Mouse (Mus musculus) myocyte (in vitro differentiated cells): ENCODE data around the gene Dtx1.

Experiments
- CEBPB ChIP-seq: IDR thresholded peaks from 2 replicates; pipeline ENCODE4 v1.6.1; 2011; ENCODE audit warnings: mild to moderate bottlenecking, moderate library complexity; ENCODE audit not compliant: poor library complexity, insufficient read depth, severe bottlenecking
- E2F4 ChIP-seq: IDR thresholded peaks from one replicate; pipeline ENCODE4 v1.6.1; 2011; ENCODE audit warnings: mild to moderate bottlenecking, control low read depth, moderate library complexity; ENCODE audit not compliant: insufficient read depth
- MAX ChIP-seq: IDR thresholded peaks from one replicate; pipeline ENCODE4 v1.6.1; 2011; ENCODE audit warnings: low read depth, mild to moderate bottlenecking, control low read depth
- MYOD1 ChIP-seq, 3 experiments: IDR thresholded peaks; one replicate each; pipeline ENCODE4 v1.6.1; 2011; ENCODE audit warnings: control low read depth in 2 of 3, low read depth in 2 of 3, mild to moderate bottlenecking in 2 of 3, moderate library complexity in 1 of 3; ENCODE audit not compliant: insufficient read length in 2 of 3, control insufficient read depth in 1 of 3
- MYOG ChIP-seq, 3 experiments: IDR thresholded peaks; one replicate each; pipeline ENCODE4 v1.6.1; 2011; ENCODE audit warnings: control low read depth in 2 of 3, low read depth in 2 of 3, mild to moderate bottlenecking in 2 of 3; ENCODE audit not compliant: insufficient read length in 2 of 3, control insufficient read depth in 1 of 3, insufficient read depth in 1 of 3
- POLR2A ChIP-seq: IDR thresholded peaks from one replicate; pipeline ENCODE4 v1.6.1; 2011; ENCODE audit warnings: low read depth, mild to moderate bottlenecking, control low read depth, moderate library complexity; ENCODE audit not compliant: insufficient read length
- POLR2AphosphoS2 ChIP-seq: IDR thresholded peaks from one replicate; pipeline ENCODE4 v1.6.1; 2011; ENCODE audit warnings: low read depth, control low read depth; ENCODE audit not compliant: insufficient read length
- REST ChIP-seq: IDR thresholded peaks from one replicate; pipeline ENCODE4 v1.6.1; 2011; ENCODE audit warnings: mild to moderate bottlenecking, control low read depth, moderate library complexity; ENCODE audit not compliant: insufficient read depth, insufficient read length
- SRF ChIP-seq: IDR thresholded peaks from one replicate; pipeline ENCODE4 v1.6.1; 2011; ENCODE audit warnings: low read depth; ENCODE audit not compliant: control insufficient read depth, insufficient read length
- TCF12 ChIP-seq: IDR thresholded peaks from one replicate; pipeline ENCODE4 v1.6.1; 2011; ENCODE audit warnings: mild to moderate bottlenecking, control low read depth; ENCODE audit not compliant: poor library complexity, insufficient read depth, severe bottlenecking
- TCF3 ChIP-seq: IDR thresholded peaks from one replicate; pipeline ENCODE4 v1.6.1; 2011; ENCODE audit warnings: low read depth, control low read depth; ENCODE audit not compliant: insufficient read length
- USF1 ChIP-seq: IDR thresholded peaks from one replicate; pipeline ENCODE4 v1.6.1; 2011; ENCODE audit warnings: low read depth, mild to moderate bottlenecking, control low read depth, moderate library complexity

DNA sequence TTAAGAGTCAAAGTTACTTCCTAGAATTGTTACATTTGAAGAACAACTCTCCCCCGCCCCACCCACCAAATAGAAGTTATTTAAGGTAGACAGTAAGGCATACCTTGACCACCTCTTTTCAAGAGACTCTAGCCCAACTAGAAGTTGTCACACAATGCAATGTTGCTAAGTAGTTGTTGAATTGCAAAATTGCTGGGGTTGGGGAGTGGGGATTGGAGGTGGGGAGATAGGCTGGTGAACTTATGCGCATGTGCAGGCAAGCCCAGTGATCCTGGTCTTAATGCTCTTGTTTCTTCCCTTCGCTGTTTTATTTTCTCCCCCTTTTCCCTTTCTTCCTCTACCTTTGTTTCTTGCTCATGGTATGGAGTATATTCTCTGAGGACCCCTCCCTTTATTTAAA lies 22.0 kb upstream of the Dtx1 start:
- no peak for TF ChIP-seq POLR2AphosphoS2
- no peak for TF ChIP-seq SRF
- no peak for TF ChIP-seq POLR2A
- no peak for TF ChIP-seq USF1
- no peak for TF ChIP-seq TCF12
- no peak for TF ChIP-seq MYOD1 (IDR thresholded peaks at IDR 0.05; ENCODE audit: control insufficient read depth in 1 of 3, insufficient read length in 2 of 3, low read depth in 2 of 3)
- no peak for TF ChIP-seq TCF3
- TF ChIP-seq MAX: no peak
- TF ChIP-seq E2F4: no peak
- no peak for TF ChIP-seq MYOG (IDR thresholded peaks at IDR 0.05; ENCODE audit: control insufficient read depth in 1 of 3, insufficient read depth in 1 of 3, insufficient read length in 2 of 3, low read depth in 2 of 3)
- no peak for TF ChIP-seq CEBPB
- TF ChIP-seq REST: no peak
